Mouse (Mus musculus): ENCODE measurements at regions not wholly inside any gene's neighbourhood (a gene's known extent, or its start where the extent isn't known, plus 50 kb on each side); places are given as distances from the start of the nearest gene placed in this dataset.

- Histone ChIP-seq H3K36me3 (ENCODE audit: control insufficient read depth, insufficient read depth, low read length) (no peaks in the 10 kb centered on the region), H3K4me2 (ENCODE audit: low read depth, low read length) (no peak overlapping the region), H3K4me1 (ENCODE audit: control insufficient read depth, insufficient read depth, low read length) (no peaks in the 10 kb centered on the region), H3K4me3 (ENCODE audit: low read depth, low read length) (no peak overlapping the region), H3K27ac (ENCODE audit: low read depth, low read length) (no peak overlapping the region), H3K9me3 (ENCODE audit: control insufficient read depth, low read length) (no peaks in the 10 kb centered on the region), H3K27me3 (ENCODE audit: control insufficient read depth, insufficient read depth, low read length) (no peaks in the 10 kb centered on the region), H3K9ac (replicated peaks; ENCODE audit: low read depth, low read length) (no peak overlapping the region)
- no peak for ATAC-seq (ENCODE audit: low read depth)
- WGBS = 77% methylated on average over 3 of the region's 3 CpGs
Observed at GRCm38 (mm10) chr5:54543556-54544061, 545.3 kb downstream of the Stim2 start.

DNA sequence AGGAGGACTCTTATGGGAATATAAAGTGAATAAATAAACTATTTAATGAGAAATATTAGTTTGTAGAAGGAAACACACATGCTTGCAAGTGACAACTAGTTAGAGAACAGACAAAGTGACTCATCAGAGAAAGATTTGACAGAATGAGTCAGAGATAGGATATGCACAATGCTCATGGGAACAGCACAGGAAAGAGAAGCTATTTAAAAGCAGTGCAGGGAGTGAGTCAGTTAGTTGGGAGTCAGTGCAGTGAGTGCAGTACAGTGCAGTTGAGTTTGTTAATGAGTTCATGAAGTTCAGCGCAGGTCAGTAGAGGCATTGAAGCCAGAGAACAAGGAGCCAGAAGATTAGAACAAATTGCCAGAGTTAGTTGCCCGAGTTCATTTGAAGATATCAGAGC is 580.2 kb downstream of the Stim2 start:
- H3K36me3 ChIP-seq (ENCODE audit: control insufficient read depth, insufficient read depth, low read length) = no peaks in the 10 kb centered on the region

DNA sequence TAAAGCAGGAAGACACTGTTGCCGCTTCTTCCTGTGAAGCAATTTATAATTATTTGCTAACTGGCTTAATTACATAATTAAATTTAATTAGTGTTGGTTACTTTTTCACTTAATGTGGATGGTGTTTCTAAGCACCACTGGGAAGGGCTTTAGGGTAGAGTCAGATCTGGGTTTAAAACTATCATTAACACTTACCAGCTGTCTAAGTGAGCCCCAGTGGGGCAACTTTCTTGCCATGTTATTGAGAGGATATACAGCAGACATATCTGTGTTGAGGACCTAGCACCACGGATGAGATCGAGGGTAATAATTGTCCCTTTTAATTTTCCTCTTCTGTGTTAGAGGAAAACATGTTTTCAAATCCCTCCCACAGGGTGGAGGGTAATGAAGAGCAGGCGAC is 581.2 kb downstream of the Stim2 start:
- Histone ChIP-seq H3K9ac (replicated peaks; ENCODE audit: low read depth, low read length) (no peak overlapping the region), H3K27me3 (ENCODE audit: control insufficient read depth, insufficient read depth, low read length) (no peaks in the 10 kb centered on the region), H3K4me2 (ENCODE audit: low read depth, low read length) (no peak overlapping the region), H3K9me3 (ENCODE audit: control insufficient read depth, low read length) (no peaks in the 10 kb centered on the region), H3K36me3 (ENCODE audit: control insufficient read depth, insufficient read depth, low read length) (no peaks in the 10 kb centered on the region), H3K27ac (ENCODE audit: low read depth, low read length) (no peak overlapping the region), H3K4me3 (ENCODE audit: low read depth, low read length) (no peak overlapping the region), H3K4me1 (ENCODE audit: control insufficient read depth, insufficient read depth, low read length) (no peaks in the 10 kb centered on the region)
- WGBS = 57% methylated on average over 4 of the region's 4 CpGs
- peak; percentile 93 for ATAC-seq (ENCODE audit: low read depth)

More for the DNA sequence above, 580.2 kb downstream of the Stim2 start:
- H3K27me3 ChIP-seq (ENCODE audit: control insufficient read depth, insufficient read depth, low read length) = no peaks in the 10 kb centered on the region
- WGBS = 98% methylated on average over 2 of the region's 2 CpGs
- H3K9ac ChIP-seq (replicated peaks; ENCODE audit: low read depth, low read length) = no peak overlapping the region
- no peak overlapping the region for H3K4me2 ChIP-seq (ENCODE audit: low read depth, low read length)
- no peak for ATAC-seq (ENCODE audit: low read depth)
- H3K4me1 ChIP-seq (ENCODE audit: control insufficient read depth, insufficient read depth, low read length) = no peaks in the 10 kb centered on the region
- H3K27ac ChIP-seq (ENCODE audit: low read depth, low read length) = no peak overlapping the region
- H3K4me3 ChIP-seq (ENCODE audit: low read depth, low read length) = no peak overlapping the region
- no peaks in the 10 kb centered on the region for H3K9me3 ChIP-seq (ENCODE audit: control insufficient read depth, low read length)

DNA sequence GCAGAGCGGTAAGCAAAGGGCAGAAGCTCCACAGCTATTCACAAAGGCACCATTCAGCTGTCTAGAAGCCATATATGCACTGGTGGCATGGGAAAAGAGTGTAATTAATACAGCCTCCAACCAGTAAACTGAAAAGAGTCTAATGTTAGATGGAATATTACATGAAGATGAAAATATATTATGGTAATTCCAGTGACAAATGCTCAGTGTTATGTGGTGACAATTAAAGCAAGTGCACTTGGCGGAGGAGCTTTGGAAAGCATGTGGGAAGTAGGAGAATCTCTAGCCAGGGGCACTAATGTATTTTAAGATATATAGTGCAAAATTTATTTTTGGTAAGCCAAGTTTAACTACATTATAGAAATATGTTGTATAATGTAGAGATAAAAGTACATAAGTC is 583.9 kb downstream of the Stim2 start:
- Histone ChIP-seq H3K27ac (ENCODE audit: low read depth, low read length) (no peak overlapping the region), H3K4me1 (ENCODE audit: control insufficient read depth, insufficient read depth, low read length) (no peaks in the 10 kb centered on the region), H3K4me3 (ENCODE audit: low read depth, low read length) (no peak overlapping the region), H3K36me3 (ENCODE audit: control insufficient read depth, insufficient read depth, low read length) (no peaks in the 10 kb centered on the region), H3K4me2 (ENCODE audit: low read depth, low read length) (no peak overlapping the region), H3K9ac (replicated peaks; ENCODE audit: low read depth, low read length) (no peak overlapping the region), H3K9me3 (ENCODE audit: control insufficient read depth, low read length) (no peaks in the 10 kb centered on the region), H3K27me3 (ENCODE audit: control insufficient read depth, insufficient read depth, low read length) (no peaks in the 10 kb centered on the region)
- no peak for ATAC-seq (ENCODE audit: low read depth)
- 68% methylated on average over 2 of the region's 2 CpGs for whole genome bisulfite sequencing

DNA sequence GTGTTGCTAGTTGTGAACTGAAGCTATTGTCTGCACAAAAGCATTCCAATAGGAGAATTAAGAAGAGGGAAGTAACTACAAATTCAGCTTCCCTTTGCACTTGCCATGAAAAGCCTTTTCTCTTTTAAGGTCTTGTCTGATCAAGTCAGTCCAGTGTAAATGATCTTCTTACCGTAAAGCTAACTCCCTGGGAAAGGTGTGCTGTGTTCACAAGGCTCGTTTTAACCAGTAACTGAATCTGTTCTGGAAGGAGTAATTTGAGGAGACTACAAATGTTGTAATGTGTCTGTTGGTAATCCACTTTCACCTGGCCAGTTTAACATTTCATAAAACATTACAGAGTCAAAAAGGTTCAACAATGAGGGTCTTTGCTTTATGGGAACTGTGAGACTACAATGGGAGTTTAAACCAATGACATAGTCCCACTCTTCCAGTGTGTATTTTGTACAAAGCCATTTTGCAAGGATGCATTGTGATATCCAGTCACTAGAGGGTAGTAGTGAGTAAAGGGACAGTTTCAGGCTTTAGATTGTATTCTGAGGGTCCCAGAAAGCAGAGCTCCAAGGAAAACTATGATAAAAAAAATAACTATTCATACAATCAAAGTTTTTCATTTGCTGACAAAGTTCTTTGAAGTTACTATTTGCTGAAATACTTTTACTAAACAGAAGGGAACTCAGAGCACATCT is 590.2 kb downstream of the Stim2 start:
- H3K9me3 ChIP-seq (ENCODE audit: control insufficient read depth, low read length) = no peaks in the 10 kb centered on the region
- H3K27me3 ChIP-seq (ENCODE audit: control insufficient read depth, insufficient read depth, low read length) = no peaks in the 10 kb centered on the region
- ATAC-seq (ENCODE audit: low read depth) = no peak
- H3K4me3 ChIP-seq (ENCODE audit: low read depth, low read length) = no peak overlapping the region
- no peaks in the 10 kb centered on the region for H3K4me1 ChIP-seq (ENCODE audit: control insufficient read depth, insufficient read depth, low read length)
- H3K4me2 ChIP-seq (ENCODE audit: low read depth, low read length) = no peak overlapping the region
- H3K36me3 ChIP-seq (ENCODE audit: control insufficient read depth, insufficient read depth, low read length) = no peaks in the 10 kb centered on the region
- 68% methylated on average over 2 of the region's 2 CpGs for WGBS
- H3K9ac ChIP-seq (replicated peaks; ENCODE audit: low read depth, low read length) = no peak overlapping the region
- no peak overlapping the region for H3K27ac ChIP-seq (ENCODE audit: low read depth, low read length)

GRCm38 (mm10) chr5:54610957-54611356 is 612.7 kb downstream of the Stim2 start:
- Histone ChIP-seq H3K36me3 (ENCODE audit: control insufficient read depth, insufficient read depth, low read length) (no peaks in the 10 kb centered on the region), H3K4me1 (ENCODE audit: control insufficient read depth, insufficient read depth, low read length) (no peaks in the 10 kb centered on the region), H3K27ac (ENCODE audit: low read depth, low read length) (no peak overlapping the region), H3K4me2 (ENCODE audit: low read depth, low read length) (no peak overlapping the region), H3K9ac (replicated peaks; ENCODE audit: low read depth, low read length) (no peak overlapping the region), H3K4me3 (ENCODE audit: low read depth, low read length) (no peak overlapping the region), H3K9me3 (ENCODE audit: control insufficient read depth, low read length) (no peaks in the 10 kb centered on the region), H3K27me3 (ENCODE audit: control insufficient read depth, insufficient read depth, low read length) (no peaks in the 10 kb centered on the region)
- 70% methylated on average over 3 of the region's 3 CpGs for WGBS
- no peak for ATAC-seq (ENCODE audit: low read depth)

DNA sequence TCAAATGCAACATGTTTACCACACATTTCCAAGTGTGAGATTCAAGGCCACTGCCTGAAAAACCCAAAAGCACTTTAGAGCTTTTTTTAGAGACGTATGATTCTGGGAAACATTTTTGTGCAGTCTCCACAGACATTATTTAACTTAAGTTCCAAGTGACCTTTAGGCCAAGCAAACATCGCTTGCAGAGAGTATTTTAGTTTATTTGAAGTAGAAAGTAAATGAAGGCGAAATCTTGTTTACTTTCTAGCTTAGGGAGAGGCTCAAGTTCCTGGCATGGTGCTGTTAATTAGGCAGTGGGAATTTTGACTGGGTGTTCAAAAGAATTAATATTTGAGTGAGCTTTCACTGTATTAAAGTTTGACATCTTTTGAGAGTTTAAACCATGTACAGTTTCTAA is 624.4 kb downstream of the Stim2 start:
- Histone ChIP-seq H3K4me3 (ENCODE audit: low read depth, low read length) (no peak overlapping the region), H3K9ac (replicated peaks; ENCODE audit: low read depth, low read length) (no peak overlapping the region), H3K9me3 (ENCODE audit: control insufficient read depth, low read length) (no peaks in the 10 kb centered on the region), H3K27ac (ENCODE audit: low read depth, low read length) (no peak overlapping the region), H3K27me3 (ENCODE audit: control insufficient read depth, insufficient read depth, low read length) (no peaks in the 10 kb centered on the region), H3K4me1 (ENCODE audit: control insufficient read depth, insufficient read depth, low read length) (no peaks in the 10 kb centered on the region), H3K36me3 (ENCODE audit: control insufficient read depth, insufficient read depth, low read length) (no peaks in the 10 kb centered on the region), H3K4me2 (ENCODE audit: low read depth, low read length) (no peak overlapping the region)
- ATAC-seq (ENCODE audit: low read depth) = no peak
- 85% methylated on average over 3 of the region's 3 CpGs for WGBS

DNA sequence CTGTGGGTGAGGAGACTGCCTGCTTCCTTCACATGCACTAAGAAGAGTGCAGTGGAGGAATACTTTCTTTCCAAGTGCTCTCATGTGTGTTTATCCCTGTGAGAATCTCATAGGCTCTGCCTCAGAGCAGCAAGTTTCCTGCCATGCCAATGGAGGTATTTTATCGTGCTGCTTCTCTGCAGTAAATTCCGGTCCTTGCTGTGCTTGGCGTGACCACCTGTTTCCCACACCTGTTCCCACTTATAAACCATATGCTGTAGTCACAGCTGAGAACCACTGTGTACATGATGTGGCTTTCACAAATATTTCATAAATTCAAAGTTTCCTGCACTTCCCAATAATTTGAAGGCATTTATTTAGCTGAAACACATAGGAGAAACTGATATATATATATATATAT is 634.0 kb downstream of the Stim2 start:
- no peaks in the 10 kb centered on the region for H3K27me3 ChIP-seq (ENCODE audit: control insufficient read depth, insufficient read depth, low read length)
- H3K4me2 ChIP-seq (ENCODE audit: low read depth, low read length) = no peak overlapping the region
- no peaks in the 10 kb centered on the region for H3K36me3 ChIP-seq (ENCODE audit: control insufficient read depth, insufficient read depth, low read length)
- H3K4me1 ChIP-seq (ENCODE audit: control insufficient read depth, insufficient read depth, low read length) = no peaks in the 10 kb centered on the region
- ATAC-seq (ENCODE audit: low read depth) = no peak
- 78% methylated on average over 3 of the region's 3 CpGs for WGBS
- H3K4me3 ChIP-seq (ENCODE audit: low read depth, low read length) = no peak overlapping the region
- no peak overlapping the region for H3K9ac ChIP-seq (replicated peaks; ENCODE audit: low read depth, low read length)
- H3K9me3 ChIP-seq (ENCODE audit: control insufficient read depth, low read length) = no peaks in the 10 kb centered on the region
- H3K27ac ChIP-seq (ENCODE audit: low read depth, low read length) = no peak overlapping the region

Measured in neural tube, embryonic 14.5 days (tissue).